Mouse (Mus musculus): Measurements from ENCODE around the gene Nxnl2.
"Not testable (repeated sequence)": the region's sequence is repeated elsewhere in the genome, so short reads cannot be mapped to it uniquely, and the experiment has no call there.

Nxnl2 gene

DNA sequence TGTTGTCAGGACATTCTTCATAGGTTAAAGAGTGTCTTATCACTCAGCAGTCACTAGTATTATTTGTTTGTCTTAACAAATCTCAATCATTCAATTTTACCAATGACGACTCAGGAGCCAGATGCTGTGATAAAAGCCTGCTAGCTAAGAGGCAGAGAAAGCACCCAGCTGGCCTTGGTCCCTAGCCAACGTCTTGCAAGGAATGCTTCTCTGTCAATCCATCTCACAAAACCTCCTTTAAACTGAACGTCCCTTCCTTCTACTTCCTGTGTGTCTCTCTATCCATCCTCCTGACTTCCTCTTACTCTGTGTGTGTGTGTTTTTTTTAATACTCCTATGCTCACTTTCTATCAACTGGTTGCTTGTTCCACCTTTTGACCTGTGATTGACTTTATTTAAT lies 8.5 kb downstream of the Nxnl2 start:
- in situ Hi-C loops (cut with MboI, MseI): loop anchor here (10.0 kb wide), 1 partner anchor 65 kb away; no protein-coding TSS in a partner anchor

DNA sequence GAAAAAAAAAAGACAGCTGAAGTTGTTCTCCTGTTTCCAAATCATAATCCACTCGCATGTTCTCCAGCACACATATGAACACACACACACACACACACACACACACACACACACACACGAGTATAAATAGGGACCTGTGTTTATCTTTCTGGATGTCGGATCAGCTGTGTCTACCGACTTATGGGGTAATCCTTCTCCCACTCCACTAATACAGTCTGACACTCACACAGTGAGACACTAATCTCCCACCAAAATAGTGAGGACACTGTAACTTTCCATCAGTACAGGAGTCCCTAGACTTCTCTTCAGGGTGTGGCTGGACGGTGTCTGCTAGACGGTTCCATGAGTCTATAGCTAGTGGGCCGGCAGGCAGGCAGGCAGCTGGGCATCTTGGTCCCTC lies 11.4 kb downstream of the Nxnl2 start:
- in situ Hi-C loops (cut with MboI, MseI): loop anchor here (10.0 kb wide), 2 partner anchors 233 to 237 kb away; no protein-coding TSS in a partner anchor

DNA sequence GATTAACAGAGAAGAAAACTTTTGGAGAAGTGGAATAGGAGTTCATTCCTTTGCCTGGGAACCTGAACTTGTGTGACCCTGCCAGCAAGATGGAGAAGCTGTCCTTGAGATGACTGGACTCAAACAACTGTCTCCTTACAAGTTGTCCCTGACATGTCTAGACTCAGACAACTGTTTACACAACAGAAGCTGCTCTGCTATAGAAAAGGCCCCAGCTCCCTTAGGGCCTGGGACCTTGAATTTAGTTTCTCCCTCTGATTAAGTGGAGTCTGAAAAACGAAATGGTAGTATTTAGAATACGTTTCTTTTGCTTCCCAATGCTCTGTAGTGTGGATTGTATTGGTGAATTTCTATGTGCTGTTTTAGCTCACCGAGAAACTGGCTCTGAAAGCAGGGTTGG lies 14.1 kb downstream of the Nxnl2 start:
- in situ Hi-C loops (cut with MboI, MseI): loop anchor here (10.0 kb wide), 2 partner anchors 230 to 240 kb away; no protein-coding TSS in a partner anchor

DNA sequence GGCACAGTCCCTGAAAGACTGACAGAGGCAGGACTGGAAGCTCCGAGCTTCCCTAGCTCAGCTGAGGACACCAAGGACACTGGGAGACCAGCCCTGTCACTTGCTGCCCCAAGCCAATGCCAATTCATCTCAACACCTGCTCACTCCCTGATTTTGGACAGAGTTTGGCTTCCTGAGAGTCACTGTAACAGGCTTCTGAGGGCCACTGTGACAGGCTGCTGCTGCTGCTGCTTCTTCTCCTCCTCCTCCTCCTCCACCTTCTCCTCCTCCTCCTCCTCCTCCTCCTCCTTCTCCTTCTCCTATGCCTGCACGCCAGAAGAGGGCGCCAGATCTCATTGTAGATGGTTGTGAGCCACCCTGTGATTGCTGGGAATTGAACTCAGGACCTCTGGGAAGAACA lies 19.5 kb downstream of the Nxnl2 start:
- in situ Hi-C loops (cut with MboI, MseI): no loop called here

DNA sequence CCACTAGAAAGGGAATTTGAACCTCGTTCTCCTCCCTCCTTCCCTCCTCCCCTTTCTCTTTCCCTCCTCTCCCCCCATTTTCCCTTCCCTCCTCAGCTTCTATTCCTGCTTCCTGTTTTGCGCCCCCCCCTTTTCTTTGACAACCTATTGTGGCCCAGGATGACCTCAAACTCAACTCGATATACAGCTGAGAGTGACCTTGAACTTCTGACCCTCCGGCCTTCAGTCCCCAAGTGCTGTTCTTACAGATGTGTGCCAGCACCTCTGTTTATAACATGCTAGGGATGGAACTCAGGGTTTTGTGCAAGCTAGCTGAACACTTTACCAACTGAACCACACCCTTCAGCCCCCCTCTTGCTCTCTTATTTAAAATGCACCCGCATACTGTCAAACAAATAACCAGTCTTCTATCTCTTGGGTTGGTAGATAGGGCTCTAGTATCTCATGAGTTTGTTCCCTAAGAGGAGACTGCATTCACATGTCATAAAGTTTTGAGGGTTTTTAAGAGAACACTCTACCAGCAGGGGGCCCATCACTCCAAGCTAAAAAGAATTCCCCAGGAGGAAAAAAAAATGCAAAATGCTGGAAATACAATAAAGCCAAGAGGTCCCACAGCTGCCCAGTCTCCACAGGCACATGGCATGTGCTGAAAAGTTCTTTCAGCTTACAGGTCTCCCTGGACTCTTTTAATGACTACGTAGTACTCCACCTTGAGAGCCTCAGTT lies 20.8 kb downstream of the Nxnl2 start:
- in situ Hi-C loops (cut with MboI, MseI): no loop called here

DNA sequence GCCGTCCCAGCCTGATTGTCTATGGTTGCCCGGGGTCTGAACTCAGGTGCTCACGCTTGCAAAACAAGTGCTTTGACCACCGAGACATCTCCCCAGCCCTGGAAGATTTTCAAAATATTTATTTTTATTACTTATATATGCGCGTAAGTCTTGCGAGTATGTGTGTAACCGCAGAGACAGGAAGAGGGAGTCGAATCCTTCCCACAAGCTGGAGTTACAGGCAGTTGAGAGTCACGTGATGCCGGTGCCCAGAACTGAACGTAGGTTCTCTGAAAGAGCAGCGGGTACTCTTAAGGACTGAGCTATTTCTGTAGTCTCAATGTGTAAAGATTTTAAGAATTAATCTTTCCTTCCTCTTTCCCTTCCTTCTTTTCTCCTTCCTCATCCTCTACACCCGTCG lies 23.1 kb downstream of the Nxnl2 start:
- in situ Hi-C loops (cut with MboI, MseI): no loop called here

DNA sequence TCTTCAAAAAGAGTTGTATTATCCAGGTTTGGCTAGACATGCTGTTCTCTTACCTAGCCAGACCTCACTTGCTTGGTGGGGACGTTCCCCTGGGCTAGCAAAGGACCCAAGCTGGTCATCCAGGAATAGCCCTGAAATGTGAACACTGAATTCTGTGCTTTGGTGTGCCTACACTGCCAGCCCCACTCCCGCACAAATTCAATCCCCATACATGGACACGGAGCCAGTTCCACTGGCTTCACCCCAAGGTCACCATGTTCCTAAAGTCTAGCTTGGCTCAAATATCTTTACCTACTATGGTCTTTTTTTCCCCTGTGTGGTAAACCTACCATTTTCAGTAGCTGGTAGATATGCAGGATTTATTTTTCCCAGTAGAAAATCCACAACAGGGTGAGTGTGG lies 26.9 kb downstream of the Nxnl2 start:
- in situ Hi-C loops (cut with MboI, MseI): no loop called here

DNA sequence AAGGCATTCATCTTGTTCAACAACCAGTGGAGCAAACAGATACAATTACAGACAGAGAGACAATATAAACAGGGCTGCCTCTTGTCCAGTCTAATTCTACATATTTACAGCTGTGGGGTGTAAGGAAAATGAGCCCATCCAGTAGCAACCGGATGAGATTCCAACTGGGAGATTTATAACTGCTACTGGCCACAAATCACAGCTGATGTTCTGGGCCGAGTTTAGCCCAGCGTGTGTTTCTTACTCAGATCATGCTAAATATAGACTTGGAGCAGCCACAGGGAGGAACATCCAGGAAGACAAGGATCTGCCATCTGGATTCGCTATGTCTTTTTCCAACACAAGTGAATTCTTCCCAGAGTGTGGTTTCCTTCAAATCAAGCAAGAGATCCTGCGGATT lies 27.4 kb downstream of the Nxnl2 start:
- in situ Hi-C loops (cut with MboI, MseI): no loop called here

DNA sequence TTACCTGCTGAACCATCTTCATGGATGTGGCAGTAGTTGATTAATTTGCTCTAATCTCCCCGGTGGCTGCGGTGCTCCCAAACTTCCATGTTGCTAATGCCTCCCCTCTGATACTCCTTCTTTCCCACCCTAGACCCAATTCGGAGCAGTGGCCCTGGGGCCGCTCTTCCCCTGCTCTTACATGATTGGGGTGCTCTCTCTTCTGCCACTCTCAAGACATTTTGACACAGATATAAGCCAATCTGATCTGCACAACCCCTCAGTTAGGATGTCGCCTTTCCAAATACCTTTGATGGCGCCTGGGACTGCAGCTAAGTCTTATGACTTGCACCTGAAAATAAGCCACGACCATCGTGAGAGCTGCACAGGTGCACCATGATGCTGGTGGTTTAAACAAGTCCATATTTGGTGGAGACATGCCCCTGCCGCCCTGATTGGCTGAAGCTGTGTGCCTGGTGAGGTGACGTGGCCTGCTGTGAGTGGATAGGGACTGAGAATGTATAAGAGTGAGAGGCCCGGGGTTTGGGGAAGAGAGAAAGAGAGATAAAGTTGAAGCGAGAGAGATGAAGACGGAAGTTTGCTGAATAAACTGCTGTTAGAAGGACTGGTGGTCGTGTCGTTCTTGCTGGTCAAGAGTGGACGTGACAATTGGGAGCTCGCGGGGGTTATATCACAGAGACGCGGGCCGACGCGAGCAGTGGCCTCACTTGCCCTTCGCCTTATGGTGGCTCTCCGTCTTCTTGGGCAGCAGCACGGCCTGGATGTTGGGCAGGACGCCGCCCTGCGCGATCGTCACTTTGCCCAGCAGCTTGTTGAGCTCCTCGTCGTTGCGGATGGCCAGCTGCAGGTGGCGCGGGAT lies 31.4 kb downstream of the Nxnl2 start:
- in situ Hi-C loops (cut with MboI, MseI): not testable (repeated sequence)

DNA sequence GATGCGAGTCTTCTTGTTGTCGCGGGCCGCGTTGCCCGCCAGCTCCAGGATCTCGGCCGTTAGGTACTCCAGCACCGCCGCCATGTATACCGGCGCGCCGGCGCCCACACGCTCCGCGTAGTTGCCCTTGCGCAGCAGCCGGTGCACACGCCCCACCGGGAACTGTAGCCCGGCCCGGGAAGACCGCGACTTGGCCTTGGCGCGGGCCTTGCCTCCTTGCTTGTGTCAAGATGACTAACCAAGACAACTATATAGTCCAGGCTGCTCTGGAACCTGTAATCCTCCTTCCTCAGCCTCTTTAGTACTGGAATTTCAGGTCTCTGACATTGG lies 32.0 kb downstream of the Nxnl2 start:
- in situ Hi-C loops (cut with MboI, MseI): not testable (repeated sequence)

DNA sequence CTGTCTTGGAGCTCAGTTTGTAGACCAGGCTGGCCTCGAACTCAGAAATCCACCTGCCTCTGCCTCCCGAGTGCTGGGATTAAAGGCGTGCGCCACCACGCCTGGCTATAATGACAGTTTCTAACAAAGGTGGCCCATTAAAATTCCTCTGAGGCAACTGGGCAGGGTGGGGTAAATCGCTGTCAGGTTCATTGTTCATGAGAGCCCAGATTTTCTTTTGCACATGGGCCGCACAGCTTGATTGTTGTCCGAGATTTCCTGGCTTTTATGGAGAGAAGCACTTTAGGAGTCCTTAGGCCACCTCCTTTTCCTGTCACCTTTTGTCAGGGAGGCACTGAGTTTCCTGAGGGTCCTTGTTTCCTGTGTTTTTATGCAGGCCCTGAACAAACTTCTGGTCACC lies 32.6 kb downstream of the Nxnl2 start:
- in situ Hi-C loops (cut with MboI, MseI): no loop called here

DNA sequence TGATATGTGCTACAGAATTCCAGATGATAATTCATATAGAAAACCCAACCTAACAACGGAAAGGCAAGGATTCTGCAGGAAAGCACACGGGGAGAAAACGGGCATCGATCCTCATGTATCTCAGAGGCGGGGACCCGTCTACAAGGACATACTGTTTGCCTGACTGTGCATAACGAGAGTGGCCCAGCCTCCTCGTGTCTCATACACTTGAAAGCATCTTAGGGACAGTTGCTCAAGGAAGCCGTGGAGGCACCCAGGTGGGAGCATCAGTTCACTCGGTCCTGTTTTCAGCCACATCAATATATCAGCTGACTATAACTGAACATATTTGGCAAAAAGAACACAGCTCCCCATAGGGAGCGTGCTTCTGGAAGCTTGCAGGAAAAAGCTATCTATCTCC lies 33.3 kb downstream of the Nxnl2 start:
- in situ Hi-C loops (cut with MboI, MseI): not testable (repeated sequence)

DNA sequence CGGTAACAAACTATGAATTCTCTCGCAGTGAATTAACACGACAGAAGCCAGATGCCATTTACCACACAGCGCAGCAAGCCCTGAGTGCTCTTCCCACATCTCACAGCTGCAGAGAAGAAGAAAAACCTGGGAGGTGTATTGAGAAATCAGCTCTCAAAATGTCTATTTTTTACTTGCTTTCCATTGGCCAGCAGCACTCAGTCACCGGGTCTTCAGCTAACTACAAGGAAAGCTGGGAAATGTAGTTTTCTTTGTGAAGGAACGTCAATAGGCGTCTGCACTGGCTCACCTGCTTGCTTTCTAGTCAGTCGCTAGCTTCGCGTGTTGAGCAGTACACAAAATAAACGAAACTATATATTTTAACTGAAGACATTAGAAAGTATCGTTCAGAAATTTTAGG lies 37.1 kb downstream of the Nxnl2 start:
- in situ Hi-C loops (cut with MboI, MseI): no loop called here

DNA sequence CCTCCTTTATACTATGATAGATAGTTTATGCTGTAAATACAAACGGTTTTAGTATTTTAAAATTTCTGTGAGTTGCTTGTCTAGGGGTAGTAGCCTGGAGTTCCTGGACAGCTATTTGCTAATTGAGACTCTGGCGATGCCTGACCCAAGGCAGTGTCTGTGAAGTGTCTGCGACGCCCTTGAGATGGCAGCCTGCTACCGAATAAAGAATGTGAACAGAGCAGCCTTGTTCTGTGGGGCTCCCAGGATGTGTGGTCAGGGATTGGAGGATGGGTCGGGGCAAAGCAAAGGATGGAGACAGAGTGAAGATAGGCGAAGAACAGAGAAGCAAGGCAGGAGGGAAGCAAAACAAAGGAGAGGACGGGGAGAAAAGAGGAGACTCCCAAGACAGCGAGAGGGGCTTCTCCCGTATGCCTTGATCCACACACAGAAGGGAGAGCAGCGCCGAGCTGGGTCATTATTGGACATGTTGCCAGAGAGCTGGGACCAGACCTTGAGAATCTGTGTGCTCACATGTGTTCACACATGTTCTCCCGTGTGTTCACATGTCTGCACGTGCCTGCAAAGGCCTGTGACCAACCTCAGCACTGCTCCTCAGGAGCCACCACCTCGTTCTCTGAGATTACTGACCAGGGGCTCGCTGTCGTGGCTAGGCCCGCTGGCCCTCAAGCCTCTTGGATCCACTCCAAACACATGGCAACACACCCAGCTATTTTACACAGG lies 37.7 kb downstream of the Nxnl2 start:
- in situ Hi-C loops (cut with MboI, MseI): no loop called here

DNA sequence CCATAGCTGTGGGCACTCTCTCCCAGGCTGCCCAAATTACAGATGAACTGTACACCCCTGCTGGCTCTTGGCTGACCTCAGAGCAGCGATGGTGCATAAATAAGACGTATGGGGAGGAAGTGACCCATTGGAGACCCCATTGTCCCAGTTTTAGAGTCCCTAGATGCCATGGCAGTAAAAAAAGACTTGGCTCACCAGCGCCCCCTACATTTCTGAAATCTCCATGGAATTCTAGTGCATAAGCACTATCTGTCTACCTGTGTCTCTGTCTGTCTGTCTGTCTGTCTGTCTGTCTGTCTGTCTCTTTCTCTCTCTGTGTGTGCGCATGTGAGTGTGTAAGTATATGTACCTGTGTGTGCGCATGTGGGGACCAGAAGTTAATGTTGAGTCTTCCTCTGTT lies 39.8 kb downstream of the Nxnl2 start:
- in situ Hi-C loops (cut with MboI, MseI): no loop called here

DNA sequence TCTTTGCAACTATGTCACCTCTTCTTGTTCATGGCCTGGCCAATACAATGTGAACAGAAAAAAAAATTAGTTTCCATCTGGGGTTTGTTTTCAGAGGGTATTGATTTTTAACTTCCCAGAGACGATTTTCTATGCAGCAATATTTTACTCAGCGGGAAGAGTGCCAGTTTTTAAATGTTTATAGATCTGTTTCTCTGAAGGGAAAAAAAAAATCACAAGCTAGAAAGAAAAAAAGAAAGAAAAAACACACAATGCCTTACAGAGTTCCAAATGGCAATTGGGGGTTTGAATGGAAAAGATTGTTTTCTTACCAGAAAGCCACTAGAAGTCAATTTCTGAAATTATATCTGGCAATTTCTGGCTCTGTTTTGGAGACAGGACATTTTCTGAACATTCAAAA lies 43.9 kb downstream of the Nxnl2 start:
- in situ Hi-C loops (cut with MboI, MseI): no loop called here

DNA sequence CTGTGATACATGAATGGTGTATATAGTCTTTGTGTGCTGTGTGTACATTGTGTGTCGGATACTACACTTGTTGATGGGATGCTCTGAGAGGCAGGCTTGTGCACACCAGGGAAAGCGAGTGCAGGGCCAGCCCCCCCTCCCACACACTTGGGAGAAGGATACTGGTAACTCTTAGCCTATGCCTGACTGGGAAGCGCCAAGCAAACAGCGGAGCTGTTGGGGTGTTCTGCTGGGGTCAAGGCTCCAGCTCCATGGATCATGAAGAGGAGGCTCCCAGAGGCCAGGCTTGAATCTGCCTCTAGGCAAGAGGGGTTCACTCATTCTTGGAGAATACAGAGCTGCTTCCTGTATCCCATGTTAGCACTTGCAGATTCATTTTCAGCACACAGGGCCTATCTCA lies 50.1 kb downstream of the Nxnl2 start:
- in situ Hi-C loops (cut with MboI, MseI): no loop called here

DNA sequence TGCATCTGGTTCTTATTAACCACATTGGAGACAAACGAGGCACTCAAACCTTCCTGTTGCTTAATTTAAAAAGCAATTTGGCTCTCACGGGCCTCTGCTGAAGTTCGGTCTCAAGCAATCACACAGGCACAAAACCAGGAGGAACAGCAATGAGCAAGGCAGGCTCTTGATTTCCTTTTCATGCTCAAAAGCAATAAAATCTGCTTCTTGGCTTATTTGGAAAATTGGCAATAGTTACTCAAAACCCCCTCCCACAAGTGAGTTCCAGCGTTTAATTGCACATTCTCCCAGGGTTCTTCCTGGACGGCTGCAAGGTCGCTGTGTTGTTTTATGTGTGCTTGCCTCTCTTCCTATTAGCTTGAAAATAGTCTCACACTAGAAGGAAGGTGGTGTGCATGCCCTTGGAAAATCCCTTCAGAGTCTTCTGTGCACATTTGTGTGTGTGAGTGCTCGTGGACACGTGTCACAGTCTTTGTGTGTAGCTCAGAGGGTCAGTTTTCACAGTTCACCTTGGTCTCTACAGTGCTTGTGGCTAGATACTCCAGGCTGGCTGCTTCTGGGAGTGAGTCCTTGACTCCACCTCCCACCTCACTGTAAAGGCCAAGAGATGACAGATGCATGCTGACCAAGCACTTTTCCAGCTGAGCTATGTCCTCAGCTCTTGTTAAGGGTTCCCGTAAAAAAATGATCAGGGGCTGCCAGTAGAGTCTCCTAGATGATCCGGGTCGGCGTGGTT lies 50.8 kb downstream of the Nxnl2 start:
- in situ Hi-C loops (cut with MboI, MseI): no loop called here

Measured in T-helper 2 cell (primary cell).